Mouse (Mus musculus) lung, embryonic 15.5 days (tissue): Measurements from ENCODE around the gene Prpf31. TPM values are rescaled to one million over a fixed set of nuclear protein-coding genes. Genes with fewer than 3 reads are reported as not detected.
"Not testable (repeated sequence)": the region's sequence is repeated elsewhere in the genome, so short reads cannot be mapped to it uniquely, and the experiment has no call there.

Experiments
- ATAC-seq: fragments of 200-750 bp; cut with Nextera tagmentation; 2 replicates; pipeline ENCODE4 v1.8.0; 2017; ENCODE audit warnings: moderate number of reproducible peaks, borderline replicate concordance; ENCODE audit not compliant: low FRiP score, low TSS enrichment; ENCODE audit errors: extremely low read depth
- H3K27ac ChIP-seq: fragments of 300-500 bp; sonication (generic); 2 replicates; pipeline ENCODE4 v1.5.1; 2015; ENCODE audit warnings: moderate library complexity, mild to moderate bottlenecking, inconsistent platforms
- H3K27me3 ChIP-seq: fragments of 300-500 bp; sonication (generic); 2 replicates; pipeline ENCODE4 v1.6.1; 2015; ENCODE audit warnings: inconsistent platforms
- H3K36me3 ChIP-seq: fragments of 300-500 bp; sonication (generic); 2 replicates; pipeline ENCODE4 v1.6.1; 2015; ENCODE audit warnings: inconsistent platforms
- H3K4me1 ChIP-seq: fragments of 300-500 bp; sonication (generic); 2 replicates; pipeline ENCODE4 v1.6.1; 2015; ENCODE audit warnings: inconsistent platforms
- H3K4me2 ChIP-seq: fragments of 300-500 bp; sonication (generic); 2 replicates; pipeline ENCODE4 v1.6.1; 2015; ENCODE audit warnings: inconsistent platforms, mild to moderate bottlenecking, moderate library complexity
- H3K4me3 ChIP-seq: fragments of 300-500 bp; sonication (generic); 2 replicates; pipeline ENCODE4 v1.5.1; 2015; ENCODE audit warnings: mild to moderate bottlenecking, inconsistent platforms
- H3K9ac ChIP-seq: fragments of 300-500 bp; sonication (generic); 2 replicates; pipeline ENCODE4 v1.6.1; 2015; ENCODE audit warnings: inconsistent platforms
- H3K9me3 ChIP-seq: fragments of 300-500 bp; sonication (generic); 2 replicates; pipeline ENCODE4 v1.6.1; 2016; ENCODE audit warnings: inconsistent platforms
- WGBS: fragments of 180-500 bp; shearing (Covaris S2); methylation state at CpG from one replicate; pipeline ENCODE4 v1.1.7; 2015; 5-methylcytosine and 5-hydroxymethylcytosine counted together
- polyA plus RNA-seq: library from polyadenylated mRNA; unstranded; fragments of >200 nt; fragmentation: Nextera tagmentation; extraction: Ambion mirVana; gene quantifications from 2 replicates; pipeline ENCODE4 v1.2.1, GENCODE M21; 2015

The Prpf31 gene
- polyA plus RNA-seq: 104 and 105 TPM in 2 replicates

DNA sequence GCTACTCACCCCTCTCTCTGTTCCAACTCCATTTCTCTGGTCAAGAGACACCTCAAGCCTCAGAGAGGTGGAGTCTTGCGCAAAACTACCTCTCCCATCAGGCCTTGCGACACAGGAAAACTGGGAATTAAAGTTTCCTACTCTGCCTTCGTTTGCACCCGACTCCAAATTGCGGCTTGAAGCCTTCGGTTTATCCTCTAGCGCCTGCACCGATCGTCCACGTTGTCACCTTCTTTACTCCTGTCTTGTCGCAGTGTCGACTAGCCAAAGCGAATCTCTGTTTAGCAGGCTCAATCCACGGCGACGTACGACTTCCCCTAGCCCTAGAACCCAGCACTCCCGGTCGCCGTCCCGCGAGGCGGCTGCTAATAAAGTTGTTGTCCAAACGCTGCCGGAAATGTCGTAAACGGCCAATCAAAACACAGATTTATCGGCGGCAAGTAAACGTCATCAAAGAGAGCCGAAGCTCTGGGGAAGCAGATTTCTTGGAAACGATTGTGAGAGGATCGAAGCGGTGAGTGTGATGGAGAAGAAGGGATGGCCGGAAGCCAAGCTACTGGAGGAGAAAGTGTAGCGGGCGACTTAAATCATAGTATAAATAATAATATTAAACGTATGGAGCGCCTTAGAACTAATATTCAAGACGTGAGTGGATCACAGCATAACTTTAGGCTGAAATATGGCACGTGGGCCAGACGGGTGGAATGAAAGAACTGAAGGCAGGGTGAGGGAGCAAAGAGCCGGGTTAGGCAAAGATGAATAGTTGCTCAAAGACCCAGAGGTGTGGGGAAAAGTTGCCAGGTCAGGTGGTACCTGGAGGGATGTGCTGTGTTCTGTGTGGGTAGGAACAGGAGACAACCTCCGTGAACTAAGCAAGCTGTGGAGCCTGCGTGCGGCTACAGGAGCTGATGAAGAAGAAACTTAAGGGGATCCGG, at the start of gene Prpf31, which contains the start of gene Tfpt:
Gene Prpf31 (plus strand): TSS at position 443 of the 935 bp plus-strand sequence.
Gene Tfpt (minus strand): TSS at position 387 of the 935 bp plus-strand sequence.
- WGBS: 2% methylated on average over 47 of the region's 47 CpGs
- peaks cover 23% of the 10 kb centered on the region for H3K4me1 ChIP-seq
- no peaks in the 10 kb centered on the region for H3K27me3 ChIP-seq
- H3K9ac ChIP-seq: peak within 1 kb of the TSS; percentile 78
- H3K9me3 ChIP-seq: no peaks in the 10 kb centered on the region
- peaks cover 37% of the 10 kb centered on the region for H3K36me3 ChIP-seq
- peak within 1 kb of the TSS; percentile 87 for H3K27ac ChIP-seq
- peak within 1 kb of the TSS; percentile 95 for H3K4me2 ChIP-seq
- ATAC-seq: peak; percentile 86
- H3K4me3 ChIP-seq: peak within 1 kb of the TSS; percentile 76

GRCm38 (mm10) chr7:3580029-3580428, 49.8 kb upstream of the Prpf31 start:
- H3K9ac ChIP-seq: no peak overlapping the region
- H3K4me1 ChIP-seq: no peaks in the 10 kb centered on the region
- no peak overlapping the region for H3K4me3 ChIP-seq
- no peaks in the 10 kb centered on the region for H3K36me3 ChIP-seq
- H3K27ac ChIP-seq: no peak overlapping the region
- H3K4me2 ChIP-seq: no peak overlapping the region
- no peak for ATAC-seq
- 68% methylated on average over 2 of the region's 2 CpGs for WGBS
- H3K9me3 ChIP-seq: no peaks in the 10 kb centered on the region
- H3K27me3 ChIP-seq: no peaks in the 10 kb centered on the region

DNA sequence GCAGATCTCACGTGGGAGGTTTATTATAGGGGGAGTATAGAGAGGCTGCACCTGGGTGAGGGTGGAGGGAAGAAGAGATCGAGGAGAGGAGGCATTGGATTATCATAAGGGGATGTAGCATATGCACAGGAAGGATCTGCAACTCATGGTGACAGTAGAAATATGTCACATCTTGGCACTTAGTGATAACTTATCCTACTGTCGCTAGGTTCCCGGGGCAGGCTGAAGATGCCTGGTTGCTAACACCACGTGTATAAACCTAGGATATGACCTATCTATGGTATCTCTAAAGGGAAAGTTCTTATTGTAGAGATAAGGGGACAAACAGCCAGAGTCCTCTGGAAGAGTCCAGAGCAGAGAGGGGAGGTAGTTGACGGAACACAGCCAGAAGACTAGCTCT, 44.0 kb upstream of the Prpf31 start:
- no peaks in the 10 kb centered on the region for H3K27me3 ChIP-seq
- no peak overlapping the region for H3K4me2 ChIP-seq
- H3K27ac ChIP-seq: no peak overlapping the region
- ATAC-seq: no peak
- no peaks in the 10 kb centered on the region for H3K9me3 ChIP-seq
- no peak overlapping the region for H3K4me3 ChIP-seq
- H3K4me1 ChIP-seq: no peaks in the 10 kb centered on the region
- no peaks in the 10 kb centered on the region for H3K36me3 ChIP-seq
- H3K9ac ChIP-seq: no peak overlapping the region
- 7% methylated on average over 6 of the region's 6 CpGs for whole genome bisulfite sequencing

- no peaks in the 10 kb centered on the region for H3K9me3 ChIP-seq
- WGBS: 8% methylated on average over 5 of the region's 5 CpGs
- H3K36me3 ChIP-seq: no peaks in the 10 kb centered on the region
- H3K27ac ChIP-seq: no peak overlapping the region
- H3K4me1 ChIP-seq: no peaks in the 10 kb centered on the region
- H3K4me2 ChIP-seq: no peak overlapping the region
- H3K4me3 ChIP-seq: no peak overlapping the region
- H3K27me3 ChIP-seq: no peaks in the 10 kb centered on the region
- no peak for ATAC-seq
- no peak overlapping the region for H3K9ac ChIP-seq
Measured at GRCm38 (mm10) chr7:3586255-3586654, 43.5 kb upstream of the Prpf31 start.

- WGBS: 72% methylated on average over 1 of the region's 1 CpGs
- H3K27me3 ChIP-seq: no peaks in the 10 kb centered on the region
- no peak overlapping the region for H3K4me3 ChIP-seq
Measured at GRCm38 (mm10) chr7:3587292-3587691, 42.5 kb upstream of the Prpf31 start.

DNA sequence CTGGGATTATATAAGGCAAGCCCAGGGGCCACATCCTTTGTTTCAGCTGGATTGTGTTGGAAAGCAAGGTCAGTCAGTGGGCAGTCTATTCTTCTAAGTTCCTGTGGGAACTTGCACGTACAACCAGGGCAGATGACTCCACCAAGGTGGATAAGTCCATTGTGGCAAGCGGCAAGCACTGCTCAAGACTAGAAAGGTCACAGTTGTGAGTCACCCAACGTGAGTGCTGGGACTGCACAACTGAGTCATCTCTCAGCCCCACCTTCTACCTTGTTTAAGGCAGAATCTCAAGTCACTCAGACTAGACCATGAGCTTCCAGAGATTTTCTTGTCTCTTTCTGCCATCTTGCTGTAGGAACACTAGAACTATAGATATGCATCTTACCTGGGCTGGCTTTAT, 39.2 kb upstream of the Prpf31 start:
- H3K4me3 ChIP-seq: no peak overlapping the region
- 86% methylated on average over 3 of the region's 3 CpGs for WGBS
- no peak overlapping the region for H3K4me2 ChIP-seq

More at GRCm38 (mm10) chr7:3587292-3587691, 42.5 kb upstream of the Prpf31 start:
- H3K4me2 ChIP-seq: no peak overlapping the region
- H3K4me1 ChIP-seq: no peaks in the 10 kb centered on the region
- no peak overlapping the region for H3K27ac ChIP-seq
- no peak for ATAC-seq
- H3K9ac ChIP-seq: no peak overlapping the region
- no peaks in the 10 kb centered on the region for H3K9me3 ChIP-seq
- H3K36me3 ChIP-seq: no peaks in the 10 kb centered on the region

DNA sequence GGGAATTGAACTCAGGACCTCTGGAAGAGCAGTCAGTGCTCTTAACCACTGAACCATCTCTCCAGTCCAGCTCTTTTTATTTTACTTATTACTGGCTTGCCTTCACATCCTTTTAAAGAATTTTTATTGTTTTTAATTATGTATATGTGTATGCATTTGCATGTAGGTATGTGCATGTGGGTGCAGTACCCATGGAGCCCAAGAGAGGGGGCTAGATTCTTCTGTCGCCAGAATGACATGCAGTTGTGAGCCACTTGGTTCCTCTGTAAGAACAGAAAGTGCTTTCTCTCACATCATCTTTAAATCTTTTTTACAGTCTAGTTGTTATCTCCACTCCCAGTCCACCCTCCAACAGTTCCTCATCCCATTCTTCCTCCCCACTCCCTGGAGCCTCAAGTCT, 38.3 kb upstream of the Prpf31 start:
- WGBS: 79% methylated on average over 1 of the region's 1 CpGs
- H3K27me3 ChIP-seq: no peaks in the 10 kb centered on the region
- H3K27ac ChIP-seq: no peak overlapping the region
- no peak overlapping the region for H3K4me2 ChIP-seq
- no peak overlapping the region for H3K9ac ChIP-seq
- H3K9me3 ChIP-seq: no peaks in the 10 kb centered on the region
- no peak for ATAC-seq
- H3K36me3 ChIP-seq: no peaks in the 10 kb centered on the region
- H3K4me1 ChIP-seq: no peaks in the 10 kb centered on the region
- H3K4me3 ChIP-seq: no peak overlapping the region

More for the DNA sequence above, 39.2 kb upstream of the Prpf31 start:
- Histone ChIP-seq H3K4me1 (no peaks in the 10 kb centered on the region), H3K27ac (no peak overlapping the region), H3K36me3 (no peaks in the 10 kb centered on the region), H3K27me3 (no peaks in the 10 kb centered on the region), H3K9me3 (no peaks in the 10 kb centered on the region), H3K9ac (no peak overlapping the region)
- ATAC-seq: no peak

- Histone ChIP-seq H3K4me1 (no peaks in the 10 kb centered on the region), H3K27me3 (no peaks in the 10 kb centered on the region), H3K27ac (no peak overlapping the region), H3K4me2 (no peak overlapping the region), H3K9ac (no peak overlapping the region), H3K36me3 (no peaks in the 10 kb centered on the region), H3K9me3 (no peaks in the 10 kb centered on the region), H3K4me3 (no peak overlapping the region)
- ATAC-seq: no peak
Measured at GRCm38 (mm10) chr7:3593855-3594254, 35.9 kb upstream of the Prpf31 start.

DNA sequence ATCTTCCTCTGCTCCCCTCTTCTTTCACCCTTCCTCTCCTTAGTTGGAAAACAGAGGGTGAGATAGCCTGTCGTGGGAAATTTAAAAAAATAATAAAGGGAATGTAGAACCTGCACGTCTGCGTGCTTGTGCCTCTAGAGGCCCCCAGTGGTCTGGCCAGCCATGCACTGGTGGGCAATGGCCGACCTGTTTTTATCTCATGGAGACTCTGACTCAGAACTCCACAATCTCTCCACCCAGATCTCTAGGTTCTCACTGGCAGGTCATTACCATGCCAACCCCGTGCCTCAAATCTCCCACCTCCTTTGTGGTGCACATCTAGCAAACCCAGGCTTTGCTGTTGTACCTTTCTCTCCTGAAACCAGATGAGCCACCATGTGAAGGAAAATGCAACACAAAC, 35.1 kb upstream of the Prpf31 start:
- Histone ChIP-seq H3K4me3 (no peak overlapping the region), H3K4me2 (peak overlapping the region; percentile 34; the same call in 1 of the 2 replicates), H3K27ac (no peak overlapping the region), H3K9me3 (no peaks in the 10 kb centered on the region), H3K36me3 (no peaks in the 10 kb centered on the region), H3K4me1 (no peaks in the 10 kb centered on the region), H3K9ac (no peak overlapping the region), H3K27me3 (no peaks in the 10 kb centered on the region)
- WGBS: 23% methylated on average over 5 of the region's 5 CpGs
- ATAC-seq: no peak

GRCm38 (mm10) chr7:3595146-3595545, 34.6 kb upstream of the Prpf31 start:
- H3K36me3 ChIP-seq: no peaks in the 10 kb centered on the region
- no peak for ATAC-seq
- peak overlapping the region; percentile 34; the same call in 1 of the 2 replicates for H3K4me2 ChIP-seq
- WGBS: 11% methylated on average over 9 of the region's 9 CpGs
- H3K27ac ChIP-seq: no peak overlapping the region
- no peaks in the 10 kb centered on the region for H3K27me3 ChIP-seq
- H3K9ac ChIP-seq: no peak overlapping the region
- no peaks in the 10 kb centered on the region for H3K9me3 ChIP-seq
- H3K4me3 ChIP-seq: no peak overlapping the region
- H3K4me1 ChIP-seq: no peaks in the 10 kb centered on the region

- H3K36me3 ChIP-seq, H3K9ac ChIP-seq, H3K4me3 ChIP-seq, H3K4me2 ChIP-seq, ATAC-seq, H3K9me3 ChIP-seq, H3K4me1 ChIP-seq, H3K27ac ChIP-seq, H3K27me3 ChIP-seq: not testable (repeated sequence)
- 61% methylated on average over 1 of the region's 1 CpGs for WGBS
Measured at GRCm38 (mm10) chr7:3597755-3598154, 32.0 kb upstream of the Prpf31 start.

DNA sequence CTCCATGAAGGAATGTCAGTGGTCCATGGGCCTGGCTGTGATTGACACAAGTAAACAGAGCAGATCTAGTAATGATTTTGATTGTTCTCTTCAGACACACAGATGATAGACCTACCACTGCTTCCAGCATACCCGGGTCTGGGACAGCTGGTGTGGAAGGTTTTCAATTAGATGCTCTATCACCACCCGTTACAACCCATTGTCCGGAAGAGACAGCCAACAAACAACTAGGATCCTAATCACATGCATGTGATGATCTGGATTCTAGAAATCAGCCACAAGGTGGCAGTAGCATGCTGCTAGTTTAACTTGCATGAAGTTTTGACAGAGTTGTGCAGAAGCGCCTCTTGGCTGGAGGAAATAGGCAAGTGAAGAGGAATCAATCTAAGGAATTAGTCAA, 28.7 kb upstream of the Prpf31 start:
- Histone ChIP-seq H3K4me1 (no peaks in the 10 kb centered on the region), H3K4me2 (no peak overlapping the region), H3K36me3 (no peaks in the 10 kb centered on the region), H3K9me3 (no peaks in the 10 kb centered on the region), H3K9ac (no peak overlapping the region), H3K27ac (no peak overlapping the region), H3K27me3 (no peaks in the 10 kb centered on the region), H3K4me3 (no peak overlapping the region)
- 7% methylated on average over 4 of the region's 4 CpGs for WGBS
- no peak for ATAC-seq
